Mouse (Mus musculus) macrophage (primary cell): ENCODE data around the gene Gm5155. TPM values are rescaled to one million over a fixed set of nuclear protein-coding genes. Genes with fewer than 3 reads are reported as not detected.
"Not testable (repeated sequence)": the region's sequence is repeated elsewhere in the genome, so short reads cannot be mapped to it uniquely, and the experiment has no call there.

Experiments
- H3K27ac ChIP-seq: fragments of 350-480 bp; formaldehyde crosslinking; 2 replicates; pipeline ENCODE4 v1.9.0; 2021
- H3K36me3 ChIP-seq: fragments of 350-480 bp; formaldehyde crosslinking; 2 replicates; pipeline ENCODE4 v1.9.0; 2021; ENCODE audit errors: inconsistent target
- H3K4me3 ChIP-seq: fragments of 350-480 bp; formaldehyde crosslinking; 2 replicates; pipeline ENCODE4 v1.9.0; 2021; ENCODE audit errors: inconsistent target
- H3K79me2 ChIP-seq: fragments of 350-480 bp; formaldehyde crosslinking; 2 replicates; pipeline ENCODE4 v1.9.0; 2021; ENCODE audit errors: inconsistent target
- WGBS: methylation state at CpG from one replicate; pipeline ENCODE4 v1.1.7; 2026; ENCODE audit warnings: inconsistent platforms; ENCODE audit not compliant: missing documents; 5-methylcytosine and 5-hydroxymethylcytosine counted together
- polyA plus RNA-seq: library from polyadenylated mRNA; stranded (reverse); fragments of 250-400 nt; gene quantifications from 3 replicates; pipeline ENCODE4 v1.2.4, GENCODE M21; 2018; ENCODE audit warnings: inconsistent platforms
- total RNA-seq, 78 experiments: library from RNA; depleted of rRNA; stranded (reverse); fragments of 250-400 nt; gene quantifications; 1 replicate in 9 of 78; 2 replicates in 24 of 78; 3 replicates in 43 of 78; 4 replicates in 2 of 78; pipeline ENCODE4 v1.2.4; 2018; ENCODE audit warnings: inconsistent platforms in 56 of 78

The Gm5155 gene
- total RNA-seq (2018; cell fraction: chromatin; rRNA removed) = not detected
- total RNA-seq (2018; cell fraction: cytosol; rRNA removed) = not detected
- not detected for total RNA-seq (2018; cell fraction: nucleus; rRNA removed)
- not detected in 3 replicates for polyA plus RNA-seq

DNA sequence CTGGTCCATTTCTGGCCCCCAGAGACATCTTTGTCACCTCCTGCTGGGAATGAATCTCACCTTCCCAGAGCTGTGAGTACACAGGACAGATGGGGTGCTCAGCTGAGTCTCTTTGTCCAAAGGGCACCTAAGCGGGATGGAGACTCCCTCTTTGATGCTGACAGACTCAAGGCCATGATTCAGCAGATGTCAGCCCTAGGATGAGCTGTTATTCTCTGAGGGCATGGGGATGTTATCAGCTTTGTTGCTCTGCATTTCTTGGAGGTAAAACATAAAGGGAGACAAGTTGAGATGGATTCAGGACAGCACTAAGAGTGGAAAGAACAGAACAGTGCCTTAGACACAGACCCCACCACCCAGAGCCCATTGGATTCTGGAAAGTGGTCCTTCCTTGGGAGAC, at the start of gene Gm5155:
Gene Gm5155, plus strand, starts transcription at position 301 of the 400 bp plus-strand sequence.
- Histone ChIP-seq H3K36me3 (no peaks in the 10 kb centered on the region), H3K79me2 (no peaks in the 10 kb centered on the region), H3K4me3 (no peak within 1 kb of the TSS), H3K27ac (no peak within 1 kb of the TSS)
- 75% methylated on average over 1 of the region's 1 CpGs for WGBS

DNA sequence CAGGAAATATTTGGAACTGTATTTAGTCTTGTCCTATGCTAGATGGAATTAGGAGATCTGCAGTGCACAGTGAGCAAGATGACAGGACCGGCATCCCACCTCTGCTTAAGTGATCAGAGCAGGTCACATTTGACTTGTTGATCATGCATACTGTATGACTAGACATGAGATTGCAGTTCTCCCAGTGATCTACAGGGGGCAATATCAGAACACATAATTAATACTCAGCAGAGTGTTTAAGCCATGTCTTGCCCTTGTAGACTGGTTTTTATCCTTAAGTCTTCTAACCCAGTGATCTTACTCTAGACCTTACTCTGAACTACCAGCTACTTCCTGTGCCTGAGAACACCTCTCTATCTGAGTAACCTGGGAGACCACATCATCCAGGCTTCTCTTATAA, 791 bp upstream of the Gm5155 start:
- Histone ChIP-seq H3K79me2 (no peaks in the 10 kb centered on the region), H3K4me3 (no peak overlapping the region), H3K36me3 (no peaks in the 10 kb centered on the region), H3K27ac (no peak overlapping the region)
- WGBS = 83% methylated on average over 1 of the region's 1 CpGs

DNA sequence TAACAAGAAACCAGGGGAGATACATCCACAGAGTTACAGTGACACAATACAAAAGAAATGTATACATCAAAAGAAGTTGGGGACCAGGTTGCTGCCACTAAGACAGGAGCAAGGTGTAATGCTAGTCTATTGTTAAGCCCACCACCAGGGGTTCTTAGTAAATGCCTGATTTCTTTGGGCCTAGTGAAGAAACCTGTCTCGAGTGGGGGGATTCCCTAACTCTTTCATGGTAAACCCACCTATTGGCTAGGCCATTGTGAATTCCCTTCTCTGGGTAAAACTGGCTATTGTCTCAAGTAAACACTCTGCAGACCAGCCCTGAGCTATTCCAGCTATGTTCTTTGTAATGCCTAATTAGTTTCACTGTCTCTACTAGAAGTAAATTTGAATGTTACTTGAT, 23.8 kb downstream of the Gm5155 start:
- not testable (repeated sequence) for H3K79me2 ChIP-seq, H3K4me3 ChIP-seq, H3K36me3 ChIP-seq, H3K27ac ChIP-seq
- WGBS = 80% methylated on average over 1 of the region's 1 CpGs

DNA sequence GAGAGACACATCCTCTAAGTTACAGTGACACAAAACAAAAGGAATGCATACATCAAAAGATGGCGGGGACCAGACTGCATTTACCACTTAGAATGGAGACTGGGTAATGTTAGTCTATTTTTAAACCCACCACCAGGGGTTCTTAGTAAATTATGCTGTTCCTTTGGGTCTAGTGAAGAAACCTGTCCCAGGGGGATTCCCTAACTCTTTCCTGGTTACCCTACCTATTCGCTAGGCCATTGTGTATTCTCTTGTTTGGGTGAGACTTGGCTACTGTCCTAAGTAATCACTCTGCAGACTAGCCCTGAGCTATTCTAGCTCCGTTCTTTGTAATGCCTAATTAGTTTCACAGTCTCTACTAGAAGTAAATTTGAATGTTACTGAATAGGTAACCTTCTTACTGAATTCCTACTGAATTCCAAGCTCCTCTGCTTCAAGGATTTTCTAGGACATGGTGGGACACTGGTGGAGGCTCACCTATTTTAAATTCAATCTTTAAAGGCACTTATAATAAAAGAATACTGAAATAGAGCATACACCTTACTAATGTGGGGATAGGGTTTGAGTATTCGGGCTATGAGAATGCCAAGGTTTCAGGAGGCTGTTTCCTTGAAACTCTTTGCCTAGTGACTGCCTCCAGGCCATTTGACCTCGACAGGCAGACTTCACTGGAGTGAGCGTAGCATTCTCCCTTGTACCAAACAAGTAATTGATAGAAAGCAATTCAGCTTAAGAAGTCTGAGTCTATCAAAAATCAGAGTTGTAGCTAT, 31.8 kb downstream of the Gm5155 start:
- Histone ChIP-seq H3K79me2 (no peaks in the 10 kb centered on the region), H3K36me3 (no peaks in the 10 kb centered on the region), H3K4me3 (no peak overlapping the region), H3K27ac (no peak overlapping the region)
- WGBS = 80% methylated on average over 6 of the region's 6 CpGs

Other genes with a start within 250 kb of the Gm5155 start
- not detected in 3 replicates for gene Ceacam5, start 158.5 kb upstream of the Gm5155 start, polyA plus RNA-seq
- gene Ceacam14, start 59.1 kb upstream of the Gm5155 start, polyA plus RNA-seq = not detected in 3 replicates
- not detected in 3 replicates for gene Ceacam11, start 100.4 kb downstream of the Gm5155 start, polyA plus RNA-seq
- gene Ceacam13, start 138.1 kb downstream of the Gm5155 start, polyA plus RNA-seq = not detected in 3 replicates
- gene Ceacam12, start 194.2 kb downstream of the Gm5155 start, polyA plus RNA-seq = not detected in 3 replicates